Mouse (Mus musculus) forebrain, embryonic 16.5 days (tissue): ENCODE data around the gene Cdrt4. TPM values are rescaled to one million over a fixed set of nuclear protein-coding genes. Genes with fewer than 3 reads are reported as not detected.

ENCODE experiments used
- ATAC-seq: fragments of 200-750 bp; cut with Nextera tagmentation; 2 replicates; pipeline ENCODE4 v1.8.0; 2017; ENCODE audit warnings: mild to moderate bottlenecking, moderate library complexity
- H3K27ac ChIP-seq: fragments of 300-500 bp; sonication (generic); 2 replicates; pipeline ENCODE4 v1.5.1; 2014; ENCODE audit warnings: low read length, control low read depth
- H3K27me3 ChIP-seq: fragments of 300-500 bp; sonication (generic); replicated peaks from 2 replicates; pipeline ENCODE4 v1.6.1; 2014; ENCODE audit warnings: low read length; ENCODE audit not compliant: control insufficient read depth, insufficient read depth
- H3K36me3 ChIP-seq: fragments of 300-500 bp; sonication (generic); 2 replicates; pipeline ENCODE4 v1.6.1; 2014; ENCODE audit not compliant: control insufficient read depth, insufficient read depth
- H3K4me1 ChIP-seq: fragments of 300-500 bp; sonication (generic); replicated peaks from 2 replicates; pipeline ENCODE4 v1.6.1; 2014; ENCODE audit warnings: low read length; ENCODE audit not compliant: control insufficient read depth, insufficient read depth
- H3K4me2 ChIP-seq: fragments of 300-500 bp; sonication (generic); 2 replicates; pipeline ENCODE4 v1.6.1; 2014; ENCODE audit warnings: mild to moderate bottlenecking, low read length, control low read depth
- H3K4me3 ChIP-seq: fragments of 300-500 bp; sonication (generic); replicated peaks from 2 replicates; pipeline ENCODE4 v1.5.1; 2014; ENCODE audit warnings: mild to moderate bottlenecking, low read length, control low read depth
- H3K9ac ChIP-seq: fragments of 300-500 bp; sonication (generic); replicated peaks from 2 replicates; pipeline ENCODE4 v1.6.1; 2014; ENCODE audit warnings: low read depth, low read length, control low read depth
- H3K9me3 ChIP-seq: fragments of 300-500 bp; sonication (generic); 2 replicates; pipeline ENCODE4 v1.6.1; 2016; ENCODE audit warnings: low read length; ENCODE audit not compliant: control insufficient read depth
- WGBS: fragments of 180-500 bp; shearing (Covaris S2); extraction: QIAGEN DNeasy Blood & Tissue Kit; methylation state at CpG from one replicate; pipeline ENCODE4 v1.1.7; 2014; 5-methylcytosine and 5-hydroxymethylcytosine counted together
- polyA plus RNA-seq: library from polyadenylated mRNA; unstranded; fragments of >200 nt; fragmentation: Nextera tagmentation; extraction: Ambion mirVana; gene quantifications from 2 replicates; pipeline ENCODE4 v1.2.1, GENCODE M21; 2015

The Cdrt4 gene
- polyA plus RNA-seq, 1 experiment from 2014 or later, result not detected

- Histone ChIP-seq H3K4me3 (no peak overlapping the region), H3K9me3 (peaks cover 3% of the 10 kb centered on the region; the same call in 1 of the 2 replicates), H3K27me3 (no peaks in the 10 kb centered on the region), H3K4me1 (no peaks in the 10 kb centered on the region), H3K4me2 (no peak overlapping the region), H3K36me3 (no peaks in the 10 kb centered on the region), H3K9ac (no peak overlapping the region), H3K27ac (no peak overlapping the region)
- WGBS, result 81% methylated on average over 11 of the region's 11 CpGs
- ATAC-seq, result no peak
These were observed 84.6 kb downstream of the Cdrt4 start for GRCm38 (mm10) chr11:63035420-63036211.

GRCm38 (mm10) chr11:63040002-63040661, 89.1 kb downstream of the Cdrt4 start:
- no peak for ATAC-seq
- no peaks in the 10 kb centered on the region for H3K9me3 ChIP-seq
- WGBS, result 26% methylated on average over 12 of the region's 12 CpGs

More at GRCm38 (mm10) chr11:63040002-63040661, 89.1 kb downstream of the Cdrt4 start:
- Histone ChIP-seq H3K27ac (no peak overlapping the region), H3K27me3 (no peaks in the 10 kb centered on the region), H3K4me1 (no peaks in the 10 kb centered on the region), H3K4me2 (no peak overlapping the region), H3K4me3 (no peak overlapping the region), H3K36me3 (no peaks in the 10 kb centered on the region), H3K9ac (no peak overlapping the region)

Other genes starting within 250 kb of the Cdrt4 start
- 27.1 and 29.0 TPM in 2 replicates for gene Zfp287, start 219.3 kb upstream of the Cdrt4 start, polyA plus RNA-seq
- not detected in 2 replicates for gene Gm10428, start 198.1 kb upstream of the Cdrt4 start, polyA plus RNA-seq
- 38.8 and 39.6 TPM in 2 replicates for gene Zfp286, start 161.7 kb upstream of the Cdrt4 start, polyA plus RNA-seq
- gene Trim16, start 131.0 kb upstream of the Cdrt4 start, polyA plus RNA-seq, result 4.8 and 5.8 TPM in 2 replicates
- gene Fbxw10, start 104.1 kb upstream of the Cdrt4 start, polyA plus RNA-seq, result 0.21 and 0.25 TPM in 2 replicates
- 55.0 and 64.9 TPM in 2 replicates for gene Tvp23b, start 71.7 kb upstream of the Cdrt4 start, polyA plus RNA-seq
- gene Tekt3, start 110.5 kb downstream of the Cdrt4 start, polyA plus RNA-seq, result not detected in 2 replicates
- gene Pmp22, start 177.8 kb downstream of the Cdrt4 start, polyA plus RNA-seq, result 24.3 and 37.4 TPM in 2 replicates